Mouse (Mus musculus) myocyte (in vitro differentiated cells): ENCODE measurements around the gene Braf. TPM values are rescaled to one million over a fixed set of nuclear protein-coding genes. Genes with fewer than 3 reads are reported as not detected.

ENCODE experiments used
- H3K27me3 ChIP-seq: one replicate; pipeline ENCODE4 v1.6.1; 2011; ENCODE audit not compliant: control insufficient read depth, insufficient read depth, insufficient read length
- H3K36me3 ChIP-seq: one replicate; pipeline ENCODE4 v1.6.1; 2011; ENCODE audit not compliant: control insufficient read depth, insufficient read depth
- H3K4me2 ChIP-seq: one replicate; pipeline ENCODE4 v1.6.1; 2011; ENCODE audit warnings: low read depth, control low read depth
- H3K4me3 ChIP-seq: one replicate; pipeline ENCODE4 v1.5.1; 2011; ENCODE audit warnings: mild to moderate bottlenecking, control low read depth, moderate library complexity
- H3K79me2 ChIP-seq: one replicate; pipeline ENCODE4 v1.6.1; 2011; ENCODE audit not compliant: control insufficient read depth, insufficient read depth
- H3ac ChIP-seq: one replicate; pipeline ENCODE4 v1.6.1; 2011; ENCODE audit not compliant: control insufficient read depth, insufficient read length
- CEBPB ChIP-seq: IDR thresholded peaks from 2 replicates; pipeline ENCODE4 v1.6.1; 2011; ENCODE audit warnings: mild to moderate bottlenecking, moderate library complexity; ENCODE audit not compliant: poor library complexity, insufficient read depth, severe bottlenecking
- E2F4 ChIP-seq: IDR thresholded peaks from one replicate; pipeline ENCODE4 v1.6.1; 2011; ENCODE audit warnings: mild to moderate bottlenecking, control low read depth, moderate library complexity; ENCODE audit not compliant: insufficient read depth
- MAX ChIP-seq: IDR thresholded peaks from one replicate; pipeline ENCODE4 v1.6.1; 2011; ENCODE audit warnings: low read depth, mild to moderate bottlenecking, control low read depth
- MYOD1 ChIP-seq, 3 experiments: IDR thresholded peaks; one replicate each; pipeline ENCODE4 v1.6.1; 2011; ENCODE audit warnings: control low read depth in 2 of 3, low read depth in 2 of 3, mild to moderate bottlenecking in 2 of 3, moderate library complexity in 1 of 3; ENCODE audit not compliant: insufficient read length in 2 of 3, control insufficient read depth in 1 of 3
- MYOG ChIP-seq, 3 experiments: IDR thresholded peaks; one replicate each; pipeline ENCODE4 v1.6.1; 2011; ENCODE audit warnings: control low read depth in 2 of 3, low read depth in 2 of 3, mild to moderate bottlenecking in 2 of 3; ENCODE audit not compliant: insufficient read length in 2 of 3, control insufficient read depth in 1 of 3, insufficient read depth in 1 of 3
- POLR2A ChIP-seq: IDR thresholded peaks from one replicate; pipeline ENCODE4 v1.6.1; 2011; ENCODE audit warnings: low read depth, mild to moderate bottlenecking, control low read depth, moderate library complexity; ENCODE audit not compliant: insufficient read length
- POLR2AphosphoS2 ChIP-seq: IDR thresholded peaks from one replicate; pipeline ENCODE4 v1.6.1; 2011; ENCODE audit warnings: low read depth, control low read depth; ENCODE audit not compliant: insufficient read length
- REST ChIP-seq: IDR thresholded peaks from one replicate; pipeline ENCODE4 v1.6.1; 2011; ENCODE audit warnings: mild to moderate bottlenecking, control low read depth, moderate library complexity; ENCODE audit not compliant: insufficient read depth, insufficient read length
- SRF ChIP-seq: IDR thresholded peaks from one replicate; pipeline ENCODE4 v1.6.1; 2011; ENCODE audit warnings: low read depth; ENCODE audit not compliant: control insufficient read depth, insufficient read length
- TCF12 ChIP-seq: IDR thresholded peaks from one replicate; pipeline ENCODE4 v1.6.1; 2011; ENCODE audit warnings: mild to moderate bottlenecking, control low read depth; ENCODE audit not compliant: poor library complexity, insufficient read depth, severe bottlenecking
- TCF3 ChIP-seq: IDR thresholded peaks from one replicate; pipeline ENCODE4 v1.6.1; 2011; ENCODE audit warnings: low read depth, control low read depth; ENCODE audit not compliant: insufficient read length
- USF1 ChIP-seq: IDR thresholded peaks from one replicate; pipeline ENCODE4 v1.6.1; 2011; ENCODE audit warnings: low read depth, mild to moderate bottlenecking, control low read depth, moderate library complexity
- polyA plus RNA-seq: library from polyadenylated mRNA; unstranded; fragments of >200 nt; fragmentation: generic; extraction: Trizol; gene quantifications from one replicate; pipeline ENCODE4 v1.2.1, GENCODE M21; 2012; ENCODE audit warnings: missing spikeins

Gene Braf
- polyA plus RNA-seq, 1 experiment: 2.7 TPM

DNA sequence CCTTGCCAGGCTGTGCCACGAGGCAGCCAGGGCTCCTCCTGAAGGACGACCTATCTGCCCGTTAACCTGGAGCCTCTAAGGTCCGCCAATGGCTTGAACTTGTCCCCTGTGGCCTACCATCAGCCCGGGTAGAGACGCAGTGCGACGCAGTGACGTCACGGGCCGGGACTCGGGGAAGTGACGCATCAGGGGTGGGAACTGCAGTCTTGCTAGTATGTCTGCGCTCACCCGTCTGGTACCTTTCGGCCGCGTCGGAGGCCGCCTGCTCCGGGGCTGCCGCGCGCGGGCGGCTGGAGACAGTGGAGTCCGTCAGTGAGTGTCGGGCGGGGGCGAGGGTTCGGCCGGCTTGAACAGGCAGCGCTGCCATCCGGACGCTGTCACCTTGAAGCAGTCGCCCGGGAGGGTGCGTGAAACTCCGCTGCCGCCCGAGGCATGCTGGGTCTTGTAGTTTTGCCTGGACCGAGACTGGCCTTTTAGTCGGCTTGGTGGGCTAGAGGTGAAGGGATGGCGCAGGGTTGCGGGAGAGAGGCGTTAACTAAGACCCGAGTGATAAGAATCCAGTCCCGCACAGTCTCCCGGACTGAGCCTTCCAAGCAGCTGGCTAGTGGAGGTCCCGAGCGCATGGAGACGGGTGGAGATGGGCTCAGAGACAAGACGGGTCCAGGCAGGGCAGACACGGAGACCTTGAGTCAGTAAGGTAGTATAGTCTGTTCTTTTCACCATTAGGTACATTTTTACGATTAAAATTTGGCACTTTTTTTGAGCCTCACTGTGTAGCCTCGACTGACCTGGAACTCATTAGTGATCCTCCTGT, 132.7 kb downstream of the Braf start, which contains the start of gene Ndufb2:
Ndufb2 (plus strand) TSS at position 174 of the 814 bp plus-strand sequence.
- no peaks in the 10 kb centered on the region for H3K27me3 ChIP-seq
- H3K4me3 ChIP-seq: peak within 1 kb of the TSS; percentile 54
- peaks cover 18% of the 10 kb centered on the region for H3K79me2 ChIP-seq
- peaks cover 8% of the 10 kb centered on the region for H3K36me3 ChIP-seq
- peak; percentile 76 for TF ChIP-seq SRF
- no peak for TF ChIP-seq CEBPB
- no peak for TF ChIP-seq TCF12
- TF ChIP-seq POLR2A: peak; percentile 70
- TF ChIP-seq MAX: no peak
- no peak for TF ChIP-seq REST
- peak; percentile 98 for TF ChIP-seq POLR2AphosphoS2
- TF ChIP-seq MYOD1 (IDR thresholded peaks at IDR 0.05; ENCODE audit: control insufficient read depth in 1 of 3, insufficient read length in 2 of 3, low read depth in 2 of 3): peak in 1 of 3 experiments; percentile 25
- no peak for TF ChIP-seq E2F4
- TF ChIP-seq USF1: no peak
- peak in 1 of 3 experiments; percentile 23 for TF ChIP-seq MYOG (IDR thresholded peaks at IDR 0.05; ENCODE audit: control insufficient read depth in 1 of 3, insufficient read depth in 1 of 3, insufficient read length in 2 of 3, low read depth in 2 of 3)
- no peak for TF ChIP-seq TCF3
- H3ac ChIP-seq: peak within 1 kb of the TSS; percentile 77
- peak within 1 kb of the TSS; percentile 79 for H3K4me2 ChIP-seq

DNA sequence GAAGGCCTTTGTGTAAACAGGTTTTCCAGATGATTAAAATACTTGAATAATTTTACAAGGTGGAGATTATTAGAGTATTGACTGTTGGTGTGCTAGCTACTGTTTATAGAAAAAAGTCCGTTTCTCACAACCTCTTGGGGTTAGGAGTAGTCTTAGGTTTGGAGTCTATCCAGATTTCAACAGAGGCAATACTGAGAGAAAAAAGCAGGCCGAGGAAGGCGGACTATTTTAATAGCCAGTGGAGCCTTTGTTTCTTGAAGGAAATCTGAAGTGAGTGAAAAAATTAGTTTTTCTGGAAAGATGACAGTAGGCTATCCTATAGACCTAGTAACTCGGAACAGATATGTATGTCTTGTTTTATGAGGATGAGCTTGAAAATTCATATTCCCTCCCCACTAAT, 133.8 kb downstream of the Braf start:
- H3K4me3 ChIP-seq: peak overlapping the region; percentile 54
- H3K36me3 ChIP-seq: peaks cover under 1% of the 10 kb centered on the region
- peak overlapping the region; percentile 77 for H3ac ChIP-seq
- H3K27me3 ChIP-seq: no peaks in the 10 kb centered on the region
- TF ChIP-seq POLR2A: no peak
- no peak for TF ChIP-seq SRF
- TF ChIP-seq TCF3: no peak
- no peak for TF ChIP-seq E2F4
- TF ChIP-seq CEBPB: no peak
- no peak for TF ChIP-seq USF1
- TF ChIP-seq MYOD1 (IDR thresholded peaks at IDR 0.05; ENCODE audit: control insufficient read depth in 1 of 3, insufficient read length in 2 of 3, low read depth in 2 of 3): no peak
- no peak for TF ChIP-seq POLR2AphosphoS2
- TF ChIP-seq MYOG (IDR thresholded peaks at IDR 0.05; ENCODE audit: control insufficient read depth in 1 of 3, insufficient read depth in 1 of 3, insufficient read length in 2 of 3, low read depth in 2 of 3): no peak
- peak overlapping the region; percentile 79 for H3K4me2 ChIP-seq
- H3K79me2 ChIP-seq: peaks cover 18% of the 10 kb centered on the region

DNA sequence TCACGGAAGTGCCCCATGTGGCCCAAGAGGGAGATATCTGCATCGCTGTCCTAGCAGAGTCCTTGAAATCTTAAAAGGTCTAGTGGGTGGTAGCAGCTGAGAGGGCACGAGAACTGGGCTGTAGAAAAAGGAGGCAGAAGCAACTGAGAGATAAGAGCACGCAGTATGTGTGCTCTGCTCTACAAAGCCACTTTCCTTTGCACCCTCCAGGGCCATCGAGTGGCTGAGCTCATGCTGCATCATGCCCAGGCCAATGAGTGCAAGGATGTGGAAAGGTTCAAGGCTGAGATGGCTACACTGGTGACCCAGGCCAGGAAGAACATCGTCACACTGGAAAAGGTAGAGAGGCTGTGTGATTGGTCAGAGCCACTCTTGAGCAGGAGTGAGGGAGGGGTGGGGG, 139.7 kb downstream of the Braf start, which contains the start of gene Gm42420:
Gm42420 (plus strand) TSS at position 237 of the 400 bp plus-strand sequence.
- no peaks in the 10 kb centered on the region for H3K36me3 ChIP-seq
- TF ChIP-seq REST (no peak), POLR2A (no peak), MYOG (IDR thresholded peaks at IDR 0.05; ENCODE audit: control insufficient read depth in 1 of 3, insufficient read depth in 1 of 3, insufficient read length in 2 of 3, low read depth in 2 of 3) (no peak), TCF3 (no peak), CEBPB (no peak), TCF12 (no peak), SRF (no peak), MYOD1 (IDR thresholded peaks at IDR 0.05; ENCODE audit: control insufficient read depth in 1 of 3, insufficient read length in 2 of 3, low read depth in 2 of 3) (no peak), MAX (no peak), POLR2AphosphoS2 (no peak), USF1 (no peak), E2F4 (no peak)

DNA sequence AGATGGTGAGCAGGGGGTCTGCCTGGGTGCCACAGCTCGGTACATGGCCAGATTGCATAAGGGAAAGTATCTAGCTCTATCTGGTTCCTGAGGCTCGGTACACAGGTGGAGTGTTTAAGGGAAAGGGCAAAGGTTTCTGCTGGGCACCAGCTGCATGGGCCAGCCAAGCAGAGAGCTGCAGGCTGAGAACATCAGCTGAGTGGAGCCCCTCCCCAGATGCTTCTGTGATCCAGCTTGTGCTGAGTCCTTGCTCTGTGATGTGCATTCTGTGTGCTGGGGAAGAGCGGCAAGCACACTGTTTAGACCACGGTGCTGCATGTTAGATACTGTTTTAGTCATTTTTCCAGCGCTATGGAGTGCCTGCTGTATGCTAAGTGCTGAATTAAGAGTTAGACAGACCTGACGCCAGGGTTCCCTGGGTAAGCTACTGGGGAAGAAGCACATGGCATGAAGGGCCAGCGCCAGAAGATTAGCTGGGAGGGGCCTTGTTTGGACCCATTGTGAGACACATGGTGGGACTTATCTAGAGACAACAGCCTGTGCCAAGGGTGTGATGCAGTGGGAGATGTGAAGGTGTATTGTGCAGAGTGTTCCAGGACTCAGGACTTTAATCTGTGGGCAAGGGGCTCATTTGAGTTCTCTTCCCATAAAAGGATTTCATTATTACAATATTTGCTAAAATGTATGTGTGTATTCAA, 144.0 kb downstream of the Braf start:
- Histone ChIP-seq H3K4me3 (no peak overlapping the region), H3K27me3 (no peaks in the 10 kb centered on the region), H3ac (no peak overlapping the region), H3K79me2 (no peaks in the 10 kb centered on the region), H3K4me2 (no peak overlapping the region), H3K36me3 (no peaks in the 10 kb centered on the region)
- no peak for TF ChIP-seq MAX
- no peak for TF ChIP-seq TCF3
- TF ChIP-seq TCF12: no peak

More for the DNA sequence above, 139.7 kb downstream of the Braf start, which contains the start of gene Gm42420:
- H3K4me2 ChIP-seq: no peak within 1 kb of the TSS
- H3K27me3 ChIP-seq: no peaks in the 10 kb centered on the region
- H3K4me3 ChIP-seq: no peak within 1 kb of the TSS
- no peaks in the 10 kb centered on the region for H3K79me2 ChIP-seq
- no peak within 1 kb of the TSS for H3ac ChIP-seq
